Mouse (Mus musculus): Measurements from ENCODE around the gene Anapc1. TPM values are rescaled to one million over a fixed set of nuclear protein-coding genes. Genes with fewer than 3 reads are reported as not detected.
A peak's percentile ranks its signal among the peaks of the same experiment; 100 is the strongest.
"Not testable (repeated sequence)": the region's sequence is repeated elsewhere in the genome, so short reads cannot be mapped to it uniquely, and the experiment has no call there.

The Anapc1 gene
- polyA plus RNA-seq, 1 experiment from 2014 or later, result 44.1 TPM

DNA sequence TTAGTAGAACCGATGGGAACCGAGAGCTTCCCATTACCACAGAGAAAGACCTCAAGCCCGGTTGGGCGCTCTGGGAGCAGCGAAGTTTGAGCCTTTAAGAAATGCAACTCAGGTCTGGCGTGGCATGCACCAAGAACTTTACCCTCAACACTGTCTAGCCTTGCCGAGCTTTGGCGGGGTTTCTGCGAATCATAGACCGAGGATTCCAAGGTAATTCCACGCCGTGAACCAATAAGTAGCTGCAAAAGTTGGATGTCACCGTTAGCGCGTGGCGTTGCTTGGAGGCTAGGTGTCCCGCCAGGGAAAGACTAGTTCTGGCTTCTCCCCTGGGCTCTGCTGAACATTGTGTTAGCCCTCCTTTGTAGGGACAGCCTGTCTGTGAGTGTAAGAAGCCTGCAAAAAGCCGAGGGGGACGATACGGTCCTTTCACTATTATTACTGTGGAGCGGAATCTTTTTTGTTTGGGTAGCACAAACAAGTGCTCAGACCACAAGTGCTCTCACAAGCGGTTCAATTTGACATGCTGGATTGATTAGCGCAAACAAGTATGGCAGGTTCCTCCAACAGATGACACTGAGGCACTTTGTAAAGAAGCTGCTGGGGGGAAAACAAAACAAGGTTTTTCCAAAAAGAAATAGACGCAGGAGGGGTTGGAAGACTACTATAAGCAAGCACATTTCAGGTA, 12.2 kb upstream of the Anapc1 start:
- Histone ChIP-seq H3K4me2 (ENCODE audit: low read length) (peak overlapping the region; percentile 84), H3K9ac (ENCODE audit: low read depth, low read length) (peak overlapping the region; percentile 47), H3K4me1 (ENCODE audit: control insufficient read depth, insufficient read depth, low read length) (peaks cover 10% of the 10 kb centered on the region), H3K4me3 (ENCODE audit: low read depth, low read length) (peak overlapping the region; percentile 45), H3K27ac (ENCODE audit: low read length) (0 out of 2 replicates have a peak overlapping the region, but pooled peaks have one; percentile 10), H3K36me3 (ENCODE audit: control insufficient read depth, insufficient read depth, low read length) (no peaks in the 10 kb centered on the region), H3K27me3 (ENCODE audit: control insufficient read depth, insufficient read depth, low read depth, low read length) (peaks cover 10% of the 10 kb centered on the region), H3K9me3 (replicated peaks; ENCODE audit: control insufficient read depth, low read length, poor library complexity, severe bottlenecking) (no peaks in the 10 kb centered on the region)
- peak; percentile 30 for ATAC-seq
- under 1% methylated on average over 24 of the region's 24 CpGs for WGBS

DNA sequence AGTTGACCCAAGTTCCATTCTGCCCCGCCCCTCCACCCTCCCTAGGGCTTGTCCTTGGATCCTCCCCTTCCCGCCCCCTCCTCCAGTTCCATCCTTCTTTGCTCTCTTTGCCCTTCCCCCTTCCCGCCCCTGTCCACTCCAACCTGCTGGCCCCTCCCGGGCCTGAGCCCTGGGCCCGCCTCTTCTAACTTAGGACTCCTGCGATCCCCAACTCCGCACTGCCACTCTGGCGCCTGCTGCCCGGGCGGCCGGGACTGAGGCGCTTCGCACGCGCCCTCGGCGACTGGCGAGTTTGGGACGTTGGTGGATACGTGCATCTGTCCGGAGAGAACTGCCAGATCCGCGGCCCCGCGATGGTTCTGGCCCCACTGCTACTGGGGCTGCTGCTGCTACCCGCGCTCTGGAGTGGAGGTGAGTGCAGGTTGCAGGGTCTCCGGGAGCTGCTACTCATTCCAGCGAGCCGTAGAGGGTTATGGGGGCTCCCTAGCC, 11.5 kb upstream of the Anapc1 start, which contains the start of gene Mertk:
Mertk (plus strand) TSS at position 264 of the 489 bp plus-strand sequence.
- Histone ChIP-seq H3K4me3 (ENCODE audit: low read depth, low read length) (peak within 1 kb of the TSS; percentile 45), H3K27me3 (ENCODE audit: control insufficient read depth, insufficient read depth, low read depth, low read length) (peaks cover 10% of the 10 kb centered on the region), H3K4me1 (ENCODE audit: control insufficient read depth, insufficient read depth, low read length) (peaks cover 10% of the 10 kb centered on the region), H3K9ac (ENCODE audit: low read depth, low read length) (peak within 1 kb of the TSS; percentile 47), H3K27ac (ENCODE audit: low read length) (0 out of 2 replicates have a peak within 1 kb of the TSS, but pooled peaks have one; percentile 10), H3K4me2 (ENCODE audit: low read length) (peak within 1 kb of the TSS; percentile 84), H3K36me3 (ENCODE audit: control insufficient read depth, insufficient read depth, low read length) (no peaks in the 10 kb centered on the region), H3K9me3 (replicated peaks; ENCODE audit: control insufficient read depth, low read length, poor library complexity, severe bottlenecking) (no peaks in the 10 kb centered on the region)
- ATAC-seq, result peak; percentile 88
- WGBS, result under 1% methylated on average over 29 of the region's 30 CpGs

GRCm38 (mm10) chr2:128698140-128698692, 11.0 kb upstream of the Anapc1 start:
- peak overlapping the region; percentile 45 for H3K4me3 ChIP-seq (ENCODE audit: low read depth, low read length)
- H3K4me2 ChIP-seq (ENCODE audit: low read length), result peak overlapping the region; percentile 84
- H3K9me3 ChIP-seq (replicated peaks; ENCODE audit: control insufficient read depth, low read length, poor library complexity, severe bottlenecking), result no peaks in the 10 kb centered on the region
- H3K36me3 ChIP-seq (ENCODE audit: control insufficient read depth, insufficient read depth, low read length), result no peaks in the 10 kb centered on the region
- H3K27me3 ChIP-seq (ENCODE audit: control insufficient read depth, insufficient read depth, low read depth, low read length), result peaks cover 10% of the 10 kb centered on the region
- peak; percentile 96 for ATAC-seq
- H3K9ac ChIP-seq (ENCODE audit: low read depth, low read length), result peak overlapping the region; percentile 47
- H3K27ac ChIP-seq (ENCODE audit: low read length), result no peak overlapping the region
- 0% methylated on average over 14 of the region's 14 CpGs for whole genome bisulfite sequencing
- H3K4me1 ChIP-seq (ENCODE audit: control insufficient read depth, insufficient read depth, low read length), result peaks cover 10% of the 10 kb centered on the region

DNA sequence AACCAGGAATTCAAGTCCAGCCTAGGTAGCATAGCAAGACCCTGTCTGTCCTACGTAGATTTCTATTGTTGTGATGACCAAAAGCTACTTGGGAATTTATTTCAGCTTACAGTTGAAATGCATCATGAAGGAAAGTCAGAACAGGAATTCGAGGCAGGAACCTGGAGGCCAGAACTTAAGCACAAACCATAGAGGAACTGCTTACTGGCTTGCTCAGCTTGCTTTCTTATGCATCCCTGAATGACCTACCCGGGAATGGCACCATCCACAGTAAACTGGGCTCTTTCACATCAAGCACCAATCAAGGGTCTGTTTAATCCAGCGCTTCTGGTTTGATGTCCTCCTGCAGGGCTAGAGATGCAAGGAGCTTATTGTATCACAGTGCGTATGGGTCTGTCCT, 10.4 kb upstream of the Anapc1 start:
- 55% methylated on average over 5 of the region's 5 CpGs for WGBS
- Histone ChIP-seq H3K9ac (ENCODE audit: low read depth, low read length) (peak overlapping the region; percentile 42; the same call in 1 of the 2 replicates), H3K27me3 (ENCODE audit: control insufficient read depth, insufficient read depth, low read depth, low read length) (peaks cover 10% of the 10 kb centered on the region), H3K4me2 (ENCODE audit: low read length) (peak overlapping the region; percentile 84), H3K4me3 (ENCODE audit: low read depth, low read length) (peak overlapping the region; percentile 45; the same call in 1 of the 2 replicates), H3K36me3 (ENCODE audit: control insufficient read depth, insufficient read depth, low read length) (no peaks in the 10 kb centered on the region), H3K9me3 (replicated peaks; ENCODE audit: control insufficient read depth, low read length, poor library complexity, severe bottlenecking) (no peaks in the 10 kb centered on the region), H3K27ac (ENCODE audit: low read length) (no peak overlapping the region), H3K4me1 (ENCODE audit: control insufficient read depth, insufficient read depth, low read length) (peaks cover 10% of the 10 kb centered on the region)
- ATAC-seq, result no peak

DNA sequence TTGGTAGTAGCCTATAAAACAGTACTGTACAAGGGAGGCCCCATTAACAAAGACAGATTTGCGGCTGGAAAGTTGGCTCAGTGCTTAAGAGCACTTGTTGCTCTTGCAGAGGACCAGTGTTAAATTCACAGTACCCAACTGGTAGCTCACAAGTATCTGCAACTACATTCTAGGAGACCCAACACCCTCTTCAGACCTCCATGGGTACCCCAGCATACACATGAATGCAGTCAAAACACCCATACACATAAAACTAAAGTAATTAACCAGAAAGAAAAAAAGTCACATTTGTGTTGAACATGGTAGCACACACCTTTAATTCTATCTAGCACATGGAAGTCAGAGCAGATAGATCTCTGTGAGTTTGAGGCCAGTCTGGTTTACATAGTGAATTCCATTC, 9.9 kb upstream of the Anapc1 start:
- Histone ChIP-seq H3K4me1 (ENCODE audit: control insufficient read depth, insufficient read depth, low read length) (peaks cover 10% of the 10 kb centered on the region), H3K36me3 (ENCODE audit: control insufficient read depth, insufficient read depth, low read length) (no peaks in the 10 kb centered on the region), H3K4me2 (ENCODE audit: low read length) (no peak overlapping the region), H3K4me3 (ENCODE audit: low read depth, low read length) (no peak overlapping the region), H3K27ac (ENCODE audit: low read length) (no peak overlapping the region), H3K9me3 (replicated peaks; ENCODE audit: control insufficient read depth, low read length, poor library complexity, severe bottlenecking) (no peaks in the 10 kb centered on the region), H3K27me3 (ENCODE audit: control insufficient read depth, insufficient read depth, low read depth, low read length) (peaks cover 10% of the 10 kb centered on the region), H3K9ac (ENCODE audit: low read depth, low read length) (no peak overlapping the region)
- 96% methylated on average over 1 of the region's 1 CpGs for WGBS
- ATAC-seq, result no peak

DNA sequence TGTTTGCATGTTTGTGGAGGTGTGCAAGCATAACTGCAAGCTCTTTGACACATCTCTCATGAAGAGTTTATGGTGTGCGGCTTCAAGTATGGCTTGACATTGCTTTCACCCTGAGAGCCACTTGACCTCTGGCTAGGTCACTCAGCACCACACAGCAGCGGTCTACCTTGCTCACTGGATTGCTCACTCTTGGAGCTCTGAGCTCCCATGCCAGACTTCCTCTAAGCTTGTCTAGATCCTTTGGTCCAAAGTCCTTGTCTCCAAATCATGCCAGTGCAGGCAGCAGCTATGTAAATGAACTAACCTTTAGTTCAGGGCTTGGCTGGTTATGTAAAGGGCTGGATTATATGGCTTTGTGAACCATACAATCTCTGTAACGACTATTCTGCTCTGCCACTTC, 9.2 kb upstream of the Anapc1 start:
- no peak overlapping the region for H3K9ac ChIP-seq (ENCODE audit: low read depth, low read length)
- H3K4me2 ChIP-seq (ENCODE audit: low read length), result no peak overlapping the region
- peaks cover 10% of the 10 kb centered on the region for H3K4me1 ChIP-seq (ENCODE audit: control insufficient read depth, insufficient read depth, low read length)
- H3K27me3 ChIP-seq (ENCODE audit: control insufficient read depth, insufficient read depth, low read depth, low read length), result peaks cover 10% of the 10 kb centered on the region
- H3K36me3 ChIP-seq (ENCODE audit: control insufficient read depth, insufficient read depth, low read length), result no peaks in the 10 kb centered on the region
- ATAC-seq, result no peak
- WGBS, result 72% methylated on average over 3 of the region's 3 CpGs
- no peak overlapping the region for H3K4me3 ChIP-seq (ENCODE audit: low read depth, low read length)
- no peaks in the 10 kb centered on the region for H3K9me3 ChIP-seq (replicated peaks; ENCODE audit: control insufficient read depth, low read length, poor library complexity, severe bottlenecking)
- no peak overlapping the region for H3K27ac ChIP-seq (ENCODE audit: low read length)

GRCm38 (mm10) chr2:128694548-128694947, 7.4 kb upstream of the Anapc1 start:
- Histone ChIP-seq H3K27me3 (ENCODE audit: control insufficient read depth, insufficient read depth, low read depth, low read length) (peaks cover 10% of the 10 kb centered on the region), H3K36me3 (ENCODE audit: control insufficient read depth, insufficient read depth, low read length) (no peaks in the 10 kb centered on the region), H3K9me3 (replicated peaks; ENCODE audit: control insufficient read depth, low read length, poor library complexity, severe bottlenecking) (no peaks in the 10 kb centered on the region), H3K4me1 (ENCODE audit: control insufficient read depth, insufficient read depth, low read length) (peaks cover 10% of the 10 kb centered on the region), H3K4me2 (ENCODE audit: low read length) (no peak overlapping the region), H3K4me3 (ENCODE audit: low read depth, low read length) (no peak overlapping the region), H3K9ac (ENCODE audit: low read depth, low read length) (no peak overlapping the region), H3K27ac (ENCODE audit: low read length) (no peak overlapping the region)
- no peak for ATAC-seq

GRCm38 (mm10) chr2:128693828-128694227, 6.6 kb upstream of the Anapc1 start:
- 92% methylated on average over 3 of the region's 3 CpGs for WGBS
- not testable (repeated sequence) for H3K4me2 ChIP-seq (ENCODE audit: low read length); H3K27me3 ChIP-seq (ENCODE audit: control insufficient read depth, insufficient read depth, low read depth, low read length); H3K27ac ChIP-seq (ENCODE audit: low read length); H3K4me1 ChIP-seq (ENCODE audit: control insufficient read depth, insufficient read depth, low read length); H3K9me3 ChIP-seq (replicated peaks; ENCODE audit: control insufficient read depth, low read length, poor library complexity, severe bottlenecking); ATAC-seq; H3K9ac ChIP-seq (ENCODE audit: low read depth, low read length); H3K36me3 ChIP-seq (ENCODE audit: control insufficient read depth, insufficient read depth, low read length); H3K4me3 ChIP-seq (ENCODE audit: low read depth, low read length)

DNA sequence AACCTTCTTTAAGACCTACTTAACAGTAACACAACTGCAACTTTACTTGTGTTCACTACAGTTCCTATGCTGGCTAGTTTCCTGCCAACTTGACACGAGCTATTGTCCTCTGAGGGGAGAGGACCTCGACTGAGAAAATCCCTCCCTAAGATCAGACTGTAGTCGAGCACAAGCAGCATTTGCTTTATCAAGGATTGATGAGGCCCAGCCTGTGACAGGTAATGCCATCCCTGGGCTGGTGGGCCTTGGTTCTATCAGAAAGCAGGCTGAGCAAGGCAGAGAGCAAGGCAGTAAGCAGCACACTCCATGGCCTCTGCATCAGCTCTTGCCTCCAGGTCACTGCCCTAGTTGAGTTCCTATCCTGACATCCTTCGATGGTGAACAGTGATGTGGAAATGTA, 6.0 kb upstream of the Anapc1 start:
- Histone ChIP-seq H3K27ac (ENCODE audit: low read length) (no peak overlapping the region), H3K36me3 (ENCODE audit: control insufficient read depth, insufficient read depth, low read length) (no peaks in the 10 kb centered on the region), H3K4me2 (ENCODE audit: low read length) (no peak overlapping the region), H3K9me3 (replicated peaks; ENCODE audit: control insufficient read depth, low read length, poor library complexity, severe bottlenecking) (no peaks in the 10 kb centered on the region), H3K9ac (ENCODE audit: low read depth, low read length) (no peak overlapping the region), H3K4me3 (ENCODE audit: low read depth, low read length) (no peak overlapping the region), H3K4me1 (ENCODE audit: control insufficient read depth, insufficient read depth, low read length) (peaks cover 4% of the 10 kb centered on the region), H3K27me3 (ENCODE audit: control insufficient read depth, insufficient read depth, low read depth, low read length) (no peaks in the 10 kb centered on the region)
- 65% methylated on average over 4 of the region's 4 CpGs for WGBS
- ATAC-seq, result no peak
